Mouse (Mus musculus) urinary bladder, postnatal 10 days (tissue): ENCODE measurements around the gene Cramp1l.
A peak's percentile ranks its signal among the peaks of the same experiment; 100 is the strongest.

Experiments used
- DNase-seq: peaks from one replicate; pipeline ENCODE4 v3.0.0; 2022; ENCODE audit warnings: low spot score

Cramp1l gene

DNA sequence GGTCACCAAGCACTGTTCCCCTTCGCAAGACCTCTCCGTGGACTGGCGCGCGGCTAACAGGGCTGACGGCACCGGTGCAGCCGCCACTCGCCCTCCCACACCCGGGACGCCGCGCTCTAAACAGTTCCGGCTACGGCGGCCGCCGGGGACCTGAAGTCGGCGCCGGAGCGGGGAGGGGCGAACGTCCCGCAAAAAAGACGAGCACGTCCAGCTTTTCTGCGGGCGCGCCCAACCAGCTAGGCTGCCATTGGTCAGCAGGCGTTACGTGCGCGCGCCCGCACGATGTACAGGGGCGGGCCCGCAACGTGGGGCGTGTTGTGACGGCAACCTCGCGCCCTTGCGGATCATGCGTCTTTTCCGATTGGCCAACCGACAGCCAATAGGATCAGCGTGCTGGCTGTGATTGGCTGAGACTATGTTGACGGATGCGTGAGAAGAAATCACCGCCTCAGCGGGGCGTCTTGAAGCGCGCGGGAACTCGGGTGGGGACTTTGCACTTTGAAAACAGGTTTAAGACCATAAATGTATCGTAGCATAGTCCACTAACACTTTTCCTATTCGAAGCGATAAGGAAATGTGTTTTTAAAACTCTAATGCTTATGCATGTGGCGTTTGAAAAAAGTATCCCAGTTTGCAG lies at the start of gene Cramp1l, which contains the start of gene Ift140:
Gene Cramp1l, minus strand, starts transcription at position 134 of the 637 bp plus-strand sequence.
Gene Ift140, plus strand, starts transcription at position 431 of the 637 bp plus-strand sequence.
- peak; percentile 94 for DNase-seq

DNA sequence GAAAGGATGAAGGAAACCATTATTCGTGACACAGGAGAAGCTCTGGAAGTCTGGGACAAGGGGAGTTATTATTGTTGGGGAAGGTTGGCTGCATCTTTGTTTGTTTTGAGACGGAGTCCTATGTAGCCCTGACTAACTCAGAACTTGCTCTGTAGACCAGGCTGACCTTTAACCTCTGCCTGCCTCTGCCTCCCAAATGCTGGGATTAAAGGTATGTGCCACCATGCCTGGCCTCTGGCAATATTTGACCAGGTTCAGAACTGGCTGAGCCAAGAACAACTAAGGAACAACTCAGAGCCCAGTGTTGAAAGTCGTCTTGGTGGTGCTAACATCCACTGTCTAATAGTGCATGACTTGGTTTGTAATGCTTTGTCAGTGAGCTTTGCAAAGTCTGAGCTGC lies 49.6 kb upstream of the Cramp1l start:
- no peak for DNase-seq

DNA sequence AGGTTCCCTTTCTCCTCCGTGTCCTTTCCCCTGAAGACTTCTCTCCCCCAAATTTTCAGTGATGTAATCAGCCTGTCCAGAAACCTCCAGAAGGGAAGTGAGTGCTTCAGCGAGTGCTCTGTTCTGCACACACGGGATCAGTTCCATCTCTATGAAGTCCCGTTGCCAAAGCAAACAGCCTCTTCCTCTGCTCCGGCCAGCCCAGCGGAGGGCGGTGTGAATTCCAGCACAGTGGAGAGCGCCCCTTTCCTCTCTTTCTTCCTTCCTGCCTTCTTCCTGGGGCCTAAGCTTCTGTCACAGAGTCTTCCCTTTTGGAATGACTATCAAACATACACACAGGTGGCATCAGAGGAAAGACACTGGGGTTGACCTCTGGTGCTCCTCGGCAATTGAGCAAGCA lies 48.8 kb upstream of the Cramp1l start:
- DNase-seq = no peak

DNA sequence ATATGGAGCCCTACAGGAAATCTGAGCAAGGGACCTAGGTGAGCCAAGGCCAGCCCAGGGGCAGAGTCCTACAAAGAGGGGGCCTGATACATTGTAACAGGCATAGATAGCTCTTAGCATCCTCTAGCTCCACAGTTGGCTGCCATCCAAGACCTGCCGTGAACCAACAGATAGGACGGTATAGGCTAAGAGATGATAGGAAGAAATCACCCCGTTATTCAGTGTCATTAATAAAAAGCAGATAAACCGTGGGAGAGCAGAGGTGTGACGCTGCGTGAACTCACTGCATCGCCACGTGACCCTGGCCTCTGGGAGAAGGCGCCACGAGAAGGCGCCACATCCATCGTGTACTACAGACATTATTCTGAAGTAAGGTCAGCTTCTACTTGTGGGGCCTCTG lies 48.3 kb upstream of the Cramp1l start:
- DNase-seq = no peak

DNA sequence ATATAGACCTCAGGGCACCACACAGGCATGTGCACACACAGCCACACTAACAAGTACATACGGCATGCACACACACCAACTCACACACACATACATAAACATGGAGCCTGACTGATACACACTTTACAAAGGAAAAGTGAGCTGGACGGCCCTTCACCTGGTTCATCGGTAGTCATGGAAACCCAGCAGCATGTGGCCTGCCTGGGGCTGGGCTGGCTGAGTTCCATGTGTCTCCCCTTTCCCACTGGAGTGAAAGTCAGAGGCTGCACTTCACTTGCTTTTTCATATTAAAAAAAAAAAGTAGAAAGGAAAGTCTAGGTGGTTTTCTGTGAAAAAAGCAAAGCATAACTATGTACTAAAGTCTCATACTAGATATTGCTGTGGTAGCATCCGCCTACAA lies 47.7 kb upstream of the Cramp1l start:
- DNase-seq = no peak

DNA sequence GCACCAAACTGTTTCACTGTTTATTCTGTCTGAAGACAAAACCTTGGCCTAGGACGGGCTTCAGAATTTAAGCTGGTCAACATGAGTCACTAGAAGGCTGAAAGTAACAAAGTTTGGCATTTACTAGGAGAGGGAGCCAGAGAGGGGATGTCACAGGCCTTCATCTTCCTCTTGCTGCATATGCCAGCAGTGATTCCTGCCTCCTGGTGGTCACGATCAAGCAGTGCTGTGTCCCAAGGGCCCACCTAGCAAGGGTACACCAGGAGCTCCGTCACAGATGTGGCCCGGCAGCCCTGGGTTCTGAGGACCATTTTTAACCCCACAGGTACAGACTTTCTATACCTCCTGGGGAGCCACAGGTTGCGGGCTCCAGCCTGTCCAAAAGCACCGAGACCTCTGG lies 41.5 kb upstream of the Cramp1l start:
- DNase-seq = no peak

DNA sequence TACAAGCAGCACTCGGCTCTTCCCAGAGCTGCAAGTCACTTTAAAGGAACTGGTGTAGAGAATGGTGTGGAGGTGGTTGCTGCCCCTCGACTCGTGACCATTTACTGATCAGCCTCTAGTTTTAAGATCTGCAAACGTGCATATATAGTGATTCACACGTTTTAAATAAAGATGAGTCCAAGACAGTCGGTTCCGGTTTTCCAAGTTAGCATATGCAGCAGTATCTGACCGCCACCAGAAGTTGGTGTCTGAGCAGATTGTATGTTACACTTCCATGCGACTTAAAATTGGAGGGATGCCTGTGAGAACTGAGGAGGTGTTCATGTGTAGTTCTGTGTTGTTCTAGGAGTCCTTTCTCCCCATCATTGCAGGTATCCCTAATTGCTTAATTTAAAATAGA lies 37.7 kb upstream of the Cramp1l start:
- DNase-seq = no peak

DNA sequence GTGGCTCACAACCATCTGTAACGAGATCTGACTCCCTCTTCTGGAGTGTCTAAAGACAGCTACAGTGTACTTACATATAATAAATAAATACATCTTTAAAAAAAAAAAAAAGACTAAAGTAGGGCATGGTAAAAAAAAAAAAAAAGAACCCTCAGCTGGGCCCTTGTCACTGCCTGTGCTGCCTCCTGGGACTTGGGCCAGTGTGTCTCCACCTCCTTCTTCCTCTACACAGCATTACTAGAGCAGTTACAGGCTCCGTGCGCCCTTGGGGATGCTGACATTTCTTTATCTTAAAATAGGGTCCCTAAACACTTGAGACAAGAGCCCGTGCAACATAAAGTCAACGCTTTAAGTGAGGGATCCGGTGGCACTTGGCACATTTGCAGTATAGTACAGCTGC lies 31.6 kb upstream of the Cramp1l start:
- DNase-seq = no peak

DNA sequence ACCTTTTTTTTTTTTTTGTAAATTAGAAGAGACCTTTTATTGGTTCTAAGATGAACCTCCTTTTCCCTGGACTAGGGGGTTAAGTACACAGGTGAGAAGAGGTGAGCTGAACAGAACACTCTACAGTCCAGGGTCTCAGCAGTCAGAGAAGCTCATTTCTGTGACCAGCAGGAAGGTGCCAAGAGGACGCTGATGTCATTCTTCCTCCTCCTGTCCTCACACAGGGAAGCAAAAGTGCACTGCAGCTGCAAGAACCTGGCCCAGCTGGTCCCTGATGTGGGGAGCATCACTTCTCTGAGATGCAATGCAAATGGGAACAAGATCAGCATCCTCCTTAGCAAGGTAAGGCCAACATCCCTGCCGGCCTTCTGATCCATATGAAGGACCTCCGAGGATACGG lies 29.7 kb upstream of the Cramp1l start:
- no peak for DNase-seq

DNA sequence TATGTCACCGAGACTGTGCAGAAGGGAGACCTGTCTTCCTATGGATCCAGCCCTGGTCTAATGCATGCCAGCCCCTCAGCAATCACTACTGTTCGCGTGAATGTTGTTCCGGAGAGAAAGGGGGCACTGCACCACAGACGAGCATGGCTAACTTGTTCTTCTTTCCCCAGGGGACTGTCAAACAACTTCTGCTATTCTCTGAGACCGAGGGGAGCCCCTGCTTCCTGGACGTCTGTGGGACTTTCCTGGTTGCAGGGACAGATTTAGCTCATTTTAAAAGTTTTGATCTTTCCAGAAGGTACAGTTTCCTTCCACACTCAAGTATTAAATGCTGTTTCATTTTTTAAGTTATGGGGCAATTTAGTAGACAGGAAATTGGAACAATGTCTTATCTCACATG lies 29.3 kb upstream of the Cramp1l start:
- no peak for DNase-seq

DNA sequence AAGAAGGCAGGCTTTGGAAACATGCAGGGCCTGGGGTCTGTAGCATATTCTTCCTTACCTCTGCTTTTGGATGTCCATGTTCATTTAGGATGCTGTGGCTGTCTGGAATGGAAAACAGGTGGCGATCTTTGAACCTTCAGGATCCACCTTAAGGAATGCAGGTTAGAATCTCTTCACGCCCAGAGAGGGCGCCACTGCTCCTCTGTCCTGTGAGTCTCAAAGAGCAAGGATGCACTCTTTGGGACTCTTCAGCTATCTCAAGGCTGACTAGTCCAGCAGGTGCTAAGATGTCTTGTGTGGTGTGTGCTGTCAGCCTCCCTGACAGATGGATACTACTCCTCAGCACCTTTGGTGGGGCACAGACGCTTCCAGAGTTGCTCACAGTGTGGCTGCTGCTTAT lies 20.6 kb upstream of the Cramp1l start:
- no peak for DNase-seq

DNA sequence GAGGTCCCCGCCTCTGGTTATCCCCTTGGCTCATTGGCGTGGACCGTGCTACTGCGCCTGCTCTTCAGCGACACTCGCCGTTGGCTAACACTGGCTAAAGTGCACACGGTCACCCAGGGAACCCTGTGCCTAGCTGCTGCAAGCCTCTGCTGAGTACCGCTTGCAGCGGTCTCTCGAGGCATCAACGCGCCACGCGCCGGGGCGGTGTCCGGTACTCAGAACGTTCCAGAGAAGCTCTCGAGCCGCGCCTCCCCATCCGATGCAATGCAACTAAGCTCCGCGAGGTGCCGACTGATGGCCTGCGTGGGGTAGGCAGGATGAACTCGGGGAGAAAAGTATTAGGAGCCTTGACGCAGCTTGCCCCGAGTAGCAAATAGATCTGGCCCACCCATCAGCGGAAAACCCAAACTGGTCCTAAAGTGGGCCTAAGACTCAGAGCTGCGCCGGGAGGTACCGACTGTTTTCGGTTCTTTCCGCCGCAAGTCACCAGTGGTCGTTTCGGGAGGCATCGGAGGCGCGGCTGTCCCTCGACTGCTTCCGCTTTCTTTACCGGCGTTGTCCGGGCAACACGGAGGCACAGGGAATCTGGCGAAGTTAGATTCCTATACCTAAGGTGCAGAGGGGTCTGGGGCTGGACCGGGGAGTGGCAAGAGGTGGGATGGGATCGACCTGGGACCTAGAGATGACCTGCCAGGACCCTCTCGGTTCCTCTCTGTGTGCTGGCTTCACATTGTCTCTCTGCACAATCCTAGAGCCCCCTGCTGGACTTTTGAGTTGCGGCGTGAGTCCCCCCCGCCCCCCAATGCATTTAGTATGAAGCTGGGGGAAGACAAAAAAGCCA lies 924 bp upstream of the Cramp1l start:
- DNase-seq = no peak

DNA sequence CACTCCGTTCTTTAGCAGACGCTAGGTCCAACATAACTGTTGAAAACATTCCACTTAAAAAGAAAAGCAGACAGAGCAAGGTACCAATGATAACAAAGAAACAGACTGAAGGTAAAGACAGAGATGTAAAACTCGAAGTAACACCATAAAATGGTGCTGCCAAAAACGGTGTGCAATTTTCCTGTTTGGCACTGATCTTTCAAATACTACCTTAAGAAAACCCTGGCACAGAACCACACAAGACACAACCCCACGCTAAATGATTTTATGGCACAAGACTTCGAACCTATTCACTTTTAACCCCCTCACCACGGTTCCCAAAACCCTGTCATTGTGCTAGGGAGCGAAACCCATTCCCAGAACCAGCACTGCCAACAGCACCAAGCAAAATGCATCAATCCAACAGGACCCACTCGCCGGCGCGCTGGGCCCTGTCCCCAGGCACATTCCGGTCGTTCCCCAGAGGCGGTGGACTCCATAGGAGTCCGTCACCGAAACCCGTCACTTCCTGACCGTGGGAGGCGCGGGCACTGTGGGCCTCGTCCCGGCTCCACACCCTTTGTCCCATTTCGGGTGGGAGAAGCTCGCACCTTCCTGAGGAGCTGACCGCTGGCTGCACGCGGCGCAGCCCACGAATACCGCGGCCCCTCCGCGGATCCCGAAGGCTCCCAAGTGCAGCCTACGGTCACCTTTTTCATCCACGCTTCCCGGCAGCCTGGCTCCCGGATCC lies 582 bp downstream of the Cramp1l start:
- no peak for DNase-seq

DNA sequence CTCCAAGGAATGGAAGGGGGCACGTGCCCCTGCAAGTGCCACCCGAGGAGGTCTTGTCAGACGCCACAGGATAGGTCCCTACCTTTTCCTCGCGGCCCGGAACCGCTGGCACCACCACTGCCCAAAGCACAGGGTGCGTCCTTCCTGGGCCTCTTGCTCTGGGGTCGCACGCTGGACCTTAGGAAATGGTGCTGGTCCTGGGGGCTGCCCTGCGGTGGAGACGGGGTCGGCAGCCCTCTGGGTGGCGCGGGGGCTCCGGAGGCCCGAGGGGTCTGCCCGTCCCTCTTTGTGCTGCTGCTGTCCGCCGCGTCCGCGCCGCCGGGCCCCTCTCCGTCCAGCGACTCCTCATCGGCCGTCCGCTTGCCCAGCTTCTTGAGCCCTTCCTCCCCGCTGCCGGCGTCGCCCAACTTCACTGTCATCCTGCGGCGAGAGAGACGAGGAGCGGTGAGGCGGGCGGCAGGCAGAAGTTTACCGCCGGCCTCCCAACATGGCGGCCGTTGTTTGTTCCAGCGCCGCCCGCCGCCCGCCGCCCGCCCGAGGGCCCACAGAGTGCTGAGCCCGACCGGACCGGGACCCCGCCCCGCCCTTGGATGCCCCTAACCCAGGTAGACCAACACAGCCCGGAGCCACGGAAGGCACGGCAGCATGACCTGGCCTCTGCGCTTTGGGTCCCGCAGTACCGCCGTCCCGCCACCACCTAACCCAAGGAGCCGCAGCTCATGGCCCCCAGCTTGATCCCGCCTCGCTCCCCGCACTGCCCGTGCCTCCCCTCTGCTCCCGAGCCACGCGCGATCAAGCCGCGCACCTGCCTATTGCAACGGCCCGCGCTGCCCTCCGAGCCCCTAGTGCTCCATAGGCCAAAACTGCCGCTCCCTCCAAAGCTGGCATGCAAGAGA lies 1.7 kb downstream of the Cramp1l start:
- DNase-seq = no peak

DNA sequence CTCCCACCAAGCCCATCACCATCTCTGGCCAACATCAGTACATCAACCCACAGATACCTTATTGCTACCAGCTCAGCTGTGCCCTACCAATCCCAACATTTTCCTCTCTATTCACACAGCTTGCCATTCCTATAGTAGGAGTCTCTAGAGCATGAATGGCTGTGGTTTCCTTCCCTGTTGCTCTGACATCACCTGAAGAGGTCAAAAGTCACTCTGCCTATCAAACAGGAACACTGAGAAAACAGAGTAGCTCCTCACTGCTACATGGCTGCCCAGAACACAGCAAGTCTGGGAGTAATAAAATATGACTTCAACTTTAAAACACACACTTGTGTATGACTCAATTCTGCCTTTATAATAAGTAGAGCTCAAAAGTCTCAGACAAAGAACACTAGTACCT lies 8.1 kb downstream of the Cramp1l start:
- no peak for DNase-seq

DNA sequence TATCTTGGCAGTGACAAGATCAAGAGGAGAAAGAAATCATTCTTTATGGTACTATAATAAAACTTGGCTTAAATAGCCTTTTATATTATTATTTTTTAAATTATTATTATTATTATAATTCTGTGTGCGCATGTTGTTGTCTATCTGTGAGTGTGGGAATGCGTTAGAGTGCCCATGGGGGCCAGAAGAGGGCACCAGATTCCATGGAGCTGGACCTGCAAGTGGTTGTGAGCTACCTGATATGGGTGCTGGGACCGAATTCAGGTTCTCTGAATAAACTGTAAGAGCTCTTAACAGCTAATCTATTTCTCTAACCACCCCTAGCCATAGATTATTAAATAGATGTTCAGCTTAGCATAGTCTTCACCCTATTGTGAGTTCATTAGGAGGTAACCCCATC lies 10.5 kb downstream of the Cramp1l start:
- no peak for DNase-seq

DNA sequence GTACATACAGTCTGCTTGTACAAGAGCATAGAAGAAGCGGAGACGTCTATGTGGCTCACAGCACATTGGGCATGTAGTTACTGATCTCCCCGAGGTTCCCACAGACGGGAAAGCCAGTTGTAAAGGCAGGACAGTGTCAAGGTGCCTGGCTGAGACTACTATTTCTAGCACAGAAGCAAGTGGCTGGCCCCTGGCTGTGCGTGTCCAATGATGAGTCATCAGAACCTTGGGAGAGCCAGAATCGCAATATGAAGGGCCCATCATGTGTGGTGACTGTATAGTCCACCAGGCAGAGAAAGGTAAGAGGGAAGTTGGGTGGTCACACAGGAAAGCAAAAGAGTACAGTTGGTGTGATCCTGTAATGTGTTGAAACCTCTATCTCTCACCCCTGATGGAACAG lies 20.9 kb downstream of the Cramp1l start:
- DNase-seq = no peak

DNA sequence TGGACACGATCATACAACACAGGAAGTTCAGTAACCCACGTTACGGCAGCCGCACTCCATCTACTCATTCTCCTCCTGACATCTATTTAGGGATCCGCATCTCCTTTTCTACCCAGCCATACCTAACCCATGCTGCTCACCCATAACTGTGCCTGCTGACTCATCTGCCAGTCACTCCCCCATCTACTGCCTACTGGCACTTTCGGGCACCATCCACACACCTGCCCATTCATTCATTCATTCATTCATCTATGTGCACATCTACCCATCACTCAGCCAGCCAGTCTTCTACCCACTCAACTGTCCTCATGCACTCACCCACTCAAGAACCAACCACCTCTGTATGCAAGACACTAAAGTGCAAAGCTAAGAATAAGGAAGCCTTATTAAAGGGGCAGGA lies 28.4 kb downstream of the Cramp1l start:
- DNase-seq = no peak

DNA sequence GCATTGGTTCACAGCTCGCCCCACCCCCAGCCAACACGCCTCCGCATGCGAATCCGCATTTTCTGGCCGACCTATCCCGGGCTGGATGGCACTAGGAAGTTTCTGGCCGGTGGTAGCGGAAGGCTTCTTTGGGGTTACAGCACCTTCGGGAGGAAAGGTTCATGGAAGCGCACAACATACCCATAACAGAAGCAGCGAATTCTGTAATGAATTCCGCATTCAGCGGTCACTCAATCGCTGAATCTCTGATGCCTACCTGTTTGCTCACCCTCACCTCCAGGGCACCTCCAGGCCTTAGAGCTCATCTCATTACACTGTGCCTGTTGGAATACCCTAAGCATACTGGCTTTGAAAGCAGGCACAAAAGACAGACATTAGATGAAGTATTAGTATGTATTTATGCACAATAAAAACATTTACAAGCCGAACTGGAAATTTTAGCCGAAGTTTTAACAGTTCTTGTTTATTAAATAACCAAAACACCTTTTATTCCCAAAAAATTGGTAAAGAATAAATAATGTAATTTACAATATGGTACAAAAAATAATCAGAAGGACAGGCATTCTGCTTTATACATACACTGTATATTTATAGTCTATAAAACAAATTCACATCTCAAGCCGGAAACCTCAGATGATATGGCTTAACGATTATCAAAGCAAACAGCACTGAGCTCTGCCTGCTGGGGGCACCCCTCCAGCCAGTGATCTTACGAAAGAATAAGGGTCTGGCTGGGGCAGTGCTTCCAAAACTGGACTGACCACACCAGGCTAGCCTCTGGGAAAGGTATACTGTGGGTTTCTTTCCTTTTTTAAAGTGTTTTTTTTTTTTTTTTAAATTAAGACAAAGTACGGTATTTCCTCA lies 54.5 kb downstream of the Cramp1l start:
- no peak for DNase-seq

DNA sequence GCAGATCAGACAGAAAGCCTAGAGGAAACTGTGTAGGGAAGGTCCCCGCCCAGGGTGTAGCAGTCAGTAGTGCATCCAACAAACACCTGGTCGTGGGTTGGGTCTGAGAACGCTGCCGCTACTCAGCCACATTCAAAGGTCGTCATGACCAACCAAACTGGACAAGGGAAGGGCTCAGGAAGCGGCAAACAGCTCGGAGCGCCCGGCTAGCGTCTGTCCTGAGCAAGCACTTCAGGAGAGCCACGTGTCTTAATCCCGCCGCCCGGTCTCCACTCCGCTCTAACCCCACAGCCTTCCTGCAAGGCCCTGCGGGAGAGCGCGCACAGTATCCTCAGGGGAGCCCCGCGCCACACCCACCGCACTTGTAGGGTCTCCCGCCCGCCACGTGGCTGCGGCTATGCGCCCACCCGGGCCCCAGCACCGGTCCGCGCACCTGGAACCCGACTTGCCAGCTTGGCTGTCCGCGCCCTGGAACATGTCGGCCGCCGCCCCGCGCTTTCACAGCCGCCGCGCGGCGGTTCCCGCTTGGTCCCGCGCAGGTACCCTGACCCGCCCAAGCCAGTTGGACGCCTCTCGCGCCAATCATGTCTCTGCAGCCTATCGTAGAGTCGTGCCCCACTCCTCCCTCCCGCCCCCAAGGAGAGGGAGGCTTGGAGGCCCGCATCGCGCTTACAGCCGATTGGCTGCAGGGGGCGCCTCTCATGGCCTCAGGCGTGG lies 55.3 kb downstream of the Cramp1l start, which contains the start of gene Jpt2:
Gene Jpt2, minus strand, starts transcription at position 555 of the 717 bp plus-strand sequence.
- peak; percentile 94 for DNase-seq
